Mouse (Mus musculus) C2C12 (cell line): ENCODE measurements around the gene Wscd2. TPM values are rescaled to one million over a fixed set of nuclear protein-coding genes. Genes with fewer than 3 reads are reported as not detected.

Source experiments
- H3K27me3 ChIP-seq: one replicate; pipeline ENCODE4 v1.6.1; 2011; ENCODE audit not compliant: control insufficient read depth, insufficient read depth, insufficient read length
- H3K36me3 ChIP-seq: one replicate; pipeline ENCODE4 v1.6.1; 2011; ENCODE audit not compliant: control insufficient read depth, insufficient read depth
- H3K4me3 ChIP-seq: one replicate; pipeline ENCODE4 v1.5.1; 2011; ENCODE audit warnings: mild to moderate bottlenecking, control low read depth; ENCODE audit not compliant: poor library complexity, insufficient read depth, severe bottlenecking
- H3K79me2 ChIP-seq: one replicate; pipeline ENCODE4 v1.6.1; 2011; ENCODE audit not compliant: control insufficient read depth, insufficient read depth
- H3K79me3 ChIP-seq: one replicate; pipeline ENCODE4 v1.6.1; 2011; ENCODE audit warnings: low read depth, control low read depth
- H3ac ChIP-seq: one replicate; pipeline ENCODE3; 2011; ENCODE audit warnings: low read depth; ENCODE audit not compliant: control insufficient read depth, insufficient read length
- CEBPB ChIP-seq: IDR thresholded peaks from one replicate; pipeline ENCODE4 v1.6.1; 2011; ENCODE audit warnings: low read depth, mild to moderate bottlenecking, control low read depth, moderate library complexity
- CTCF ChIP-seq: IDR thresholded peaks from one replicate; pipeline ENCODE4 v1.5.1; 2011; ENCODE audit not compliant: control insufficient read depth, insufficient read depth, insufficient read length
- FOSL1 ChIP-seq: IDR thresholded peaks from one replicate; pipeline ENCODE4 v1.8.0; 2011; ENCODE audit warnings: mild to moderate bottlenecking, low read length; ENCODE audit not compliant: poor library complexity, insufficient read depth, severe bottlenecking
- MAX ChIP-seq: IDR thresholded peaks from one replicate; pipeline ENCODE4 v1.6.1; 2011; ENCODE audit warnings: mild to moderate bottlenecking, control low read depth
- MYOD1 ChIP-seq: IDR thresholded peaks from one replicate; pipeline ENCODE4 v1.6.1; 2011; ENCODE audit warnings: low read depth; ENCODE audit not compliant: control insufficient read depth, insufficient read length
- MYOG ChIP-seq: IDR thresholded peaks from one replicate; pipeline ENCODE4 v1.6.1; 2011; ENCODE audit not compliant: control insufficient read depth, insufficient read length; ENCODE audit errors: extremely low read depth
- USF1 ChIP-seq: IDR thresholded peaks from one replicate; pipeline ENCODE4 v1.6.1; 2011; ENCODE audit warnings: low read depth, mild to moderate bottlenecking, control low read depth, moderate library complexity
- polyA plus RNA-seq: library from polyadenylated mRNA; unstranded; fragments of >200 nt; fragmentation: generic; extraction: Trizol; gene quantifications from one replicate; pipeline ENCODE4 v1.2.1, GENCODE M21; 2012; ENCODE audit warnings: missing spikeins

Wscd2 gene
- polyA plus RNA-seq, 1 experiment: not detected

DNA sequence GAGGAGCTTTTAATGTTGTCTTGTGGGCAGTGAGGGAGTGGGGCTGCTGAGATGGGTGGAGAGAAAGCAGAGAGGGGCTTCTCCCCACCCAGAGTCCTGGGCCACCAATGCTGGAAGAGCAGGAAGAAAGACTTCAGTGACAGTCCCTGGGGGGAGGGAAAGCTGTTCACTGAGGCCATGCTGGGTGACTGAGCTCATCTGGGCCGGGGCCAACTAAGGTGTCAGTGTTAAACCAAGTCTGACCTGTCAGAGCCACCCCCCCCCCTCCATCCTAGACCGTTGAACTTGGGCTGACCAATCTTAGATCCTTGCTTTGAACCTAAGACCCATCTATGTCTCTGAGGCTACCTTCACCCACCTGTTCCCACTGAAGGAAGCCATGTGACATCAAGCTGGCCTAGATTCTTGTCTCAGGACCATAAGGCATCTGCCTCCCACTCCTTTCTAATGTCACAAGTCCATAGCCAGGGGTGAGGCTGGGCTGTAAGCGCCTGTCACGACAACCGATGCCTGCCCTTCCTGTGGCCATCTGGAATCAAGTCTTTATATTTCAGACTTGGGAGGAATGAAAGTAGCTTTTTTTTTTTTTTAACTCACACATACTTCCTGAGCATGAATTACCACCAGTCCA lies 100.0 kb downstream of the Wscd2 start:
- Histone ChIP-seq H3K79me3 (no peaks in the 10 kb centered on the region), H3K4me3 (no peak overlapping the region), H3K27me3 (no peaks in the 10 kb centered on the region), H3K79me2 (no peaks in the 10 kb centered on the region), H3K36me3 (no peaks in the 10 kb centered on the region), H3ac (no peak overlapping the region)
- TF ChIP-seq FOSL1 (no peak), CEBPB (no peak), MYOG (no peak), MAX (no peak), MYOD1 (no peak), USF1 (no peak), CTCF (no peak)

DNA sequence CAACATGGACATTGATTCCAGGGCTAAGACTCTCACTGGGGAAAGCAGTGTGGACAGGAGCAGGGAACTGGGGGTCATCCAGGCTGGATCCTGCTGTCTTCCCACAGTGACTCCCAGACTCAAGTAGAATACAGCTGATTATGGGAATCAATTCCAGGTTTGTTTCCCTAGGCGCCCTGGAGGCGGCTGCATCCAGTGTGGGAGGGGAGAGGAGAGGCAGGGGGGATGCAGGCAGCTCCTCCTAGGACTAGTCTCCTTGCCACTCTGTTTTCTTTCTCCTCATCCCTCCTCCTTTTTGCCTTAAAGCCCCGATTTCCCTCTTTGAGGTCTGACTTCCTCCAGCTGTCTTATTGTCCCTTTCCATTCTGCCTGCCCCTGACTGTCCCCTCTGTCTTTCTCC lies 101.0 kb downstream of the Wscd2 start:
- no peaks in the 10 kb centered on the region for H3K79me3 ChIP-seq
- no peaks in the 10 kb centered on the region for H3K79me2 ChIP-seq
- no peak overlapping the region for H3ac ChIP-seq
- H3K36me3 ChIP-seq: no peaks in the 10 kb centered on the region
- H3K27me3 ChIP-seq: no peaks in the 10 kb centered on the region
- no peak overlapping the region for H3K4me3 ChIP-seq
- TF ChIP-seq MYOD1 (no peak), CEBPB (no peak), USF1 (no peak)

DNA sequence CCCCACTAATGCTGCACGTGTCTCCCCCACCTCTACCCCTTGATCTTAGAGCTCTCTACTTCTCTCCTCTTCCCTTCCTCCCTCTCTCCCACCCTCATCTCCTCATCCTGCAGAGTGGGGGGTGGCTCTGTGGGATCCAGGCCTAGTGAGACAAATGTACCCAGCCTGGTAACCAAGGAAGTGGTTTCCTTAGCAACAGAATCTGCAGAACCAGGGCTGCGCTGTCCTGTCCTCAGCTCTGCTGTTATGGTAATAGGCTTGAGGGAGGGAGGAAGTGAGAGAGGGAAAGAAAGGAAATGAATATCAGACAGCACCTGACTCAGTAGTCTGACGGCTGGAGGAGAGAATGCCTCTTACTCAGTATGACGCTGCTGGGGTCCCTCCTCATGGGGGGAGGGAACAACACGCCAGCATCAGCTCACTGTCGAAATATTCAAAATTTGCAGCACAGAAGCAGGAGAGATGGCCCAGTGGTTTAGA lies 101.7 kb downstream of the Wscd2 start:
- Histone ChIP-seq H3ac (no peak overlapping the region), H3K79me2 (no peaks in the 10 kb centered on the region), H3K79me3 (no peaks in the 10 kb centered on the region), H3K27me3 (no peaks in the 10 kb centered on the region), H3K4me3 (no peak overlapping the region), H3K36me3 (no peaks in the 10 kb centered on the region)
- TF ChIP-seq MAX: no peak
- TF ChIP-seq MYOD1: no peak
- no peak for TF ChIP-seq USF1
- no peak for TF ChIP-seq CTCF
- no peak for TF ChIP-seq MYOG
- TF ChIP-seq CEBPB: no peak
- no peak for TF ChIP-seq FOSL1

DNA sequence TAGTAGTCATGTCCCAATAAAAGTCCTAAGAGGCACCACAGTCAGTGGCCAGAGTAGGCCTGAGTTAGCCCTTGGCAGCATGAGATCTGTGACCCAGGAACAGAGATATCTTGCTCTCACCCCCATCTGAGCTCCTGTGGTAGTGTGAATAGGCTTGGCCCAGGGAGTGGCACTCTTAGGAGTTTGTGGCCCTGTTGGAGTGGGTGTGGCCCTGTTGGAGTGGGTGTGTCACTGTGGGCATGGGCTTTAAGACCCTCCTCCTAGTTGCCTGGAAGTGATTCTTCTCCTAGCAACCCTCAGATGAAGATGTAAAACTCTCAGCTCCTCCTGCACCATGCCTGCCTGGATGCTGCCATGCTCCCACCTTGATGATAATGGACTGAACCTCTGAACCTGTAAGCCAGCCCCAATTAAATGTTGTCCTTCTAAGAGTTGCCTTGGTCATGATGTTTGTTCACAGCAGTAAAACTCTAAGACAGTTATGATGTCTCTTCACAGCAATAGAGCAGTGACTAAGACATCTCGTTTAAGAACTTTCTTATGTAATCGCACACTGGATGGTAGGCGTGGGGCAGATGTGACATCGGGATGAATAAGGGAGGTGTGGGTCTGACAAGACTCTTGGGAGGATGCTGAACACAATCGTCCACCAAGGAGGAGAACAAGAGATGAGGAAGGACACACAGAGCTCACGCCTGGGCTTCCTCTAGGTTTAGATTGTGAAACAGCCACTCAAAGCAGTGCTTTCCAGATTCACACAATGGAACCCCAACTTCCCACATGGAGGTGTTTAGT lies 104.0 kb downstream of the Wscd2 start:
- Histone ChIP-seq H3K27me3 (no peaks in the 10 kb centered on the region), H3K79me3 (no peaks in the 10 kb centered on the region), H3K4me3 (no peak overlapping the region), H3ac (no peak overlapping the region), H3K79me2 (no peaks in the 10 kb centered on the region), H3K36me3 (no peaks in the 10 kb centered on the region)
- TF ChIP-seq USF1 (no peak), MAX (no peak), CTCF (no peak), CEBPB (no peak), FOSL1 (no peak), MYOD1 (no peak), MYOG (no peak)

DNA sequence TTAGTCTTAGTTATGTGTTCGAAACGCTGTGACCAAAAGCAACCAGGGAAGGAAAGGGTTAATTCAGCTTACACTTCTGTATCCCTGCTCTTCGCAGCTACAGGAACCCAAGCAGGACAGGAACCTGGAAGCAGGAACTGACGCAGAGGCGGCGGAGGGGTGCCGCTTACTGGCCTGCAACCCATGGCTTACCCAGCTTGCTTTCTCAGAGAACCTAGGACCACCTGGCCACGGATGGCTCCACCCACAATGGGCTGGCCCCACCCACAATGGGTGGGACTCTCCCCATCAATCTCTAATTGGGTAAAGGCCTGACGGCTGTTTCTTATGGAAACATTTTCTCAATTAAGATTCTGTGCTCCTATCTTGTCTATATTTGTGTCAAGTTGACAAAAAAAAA lies 106.1 kb downstream of the Wscd2 start:
- Histone ChIP-seq H3ac (no peak overlapping the region), H3K27me3 (no peaks in the 10 kb centered on the region), H3K79me2 (no peaks in the 10 kb centered on the region), H3K36me3 (no peaks in the 10 kb centered on the region), H3K4me3 (no peak overlapping the region), H3K79me3 (no peaks in the 10 kb centered on the region)
- TF ChIP-seq MYOG: no peak
- TF ChIP-seq USF1: no peak
- no peak for TF ChIP-seq MAX
- no peak for TF ChIP-seq CEBPB
- TF ChIP-seq FOSL1: no peak
- TF ChIP-seq CTCF: no peak
- no peak for TF ChIP-seq MYOD1

DNA sequence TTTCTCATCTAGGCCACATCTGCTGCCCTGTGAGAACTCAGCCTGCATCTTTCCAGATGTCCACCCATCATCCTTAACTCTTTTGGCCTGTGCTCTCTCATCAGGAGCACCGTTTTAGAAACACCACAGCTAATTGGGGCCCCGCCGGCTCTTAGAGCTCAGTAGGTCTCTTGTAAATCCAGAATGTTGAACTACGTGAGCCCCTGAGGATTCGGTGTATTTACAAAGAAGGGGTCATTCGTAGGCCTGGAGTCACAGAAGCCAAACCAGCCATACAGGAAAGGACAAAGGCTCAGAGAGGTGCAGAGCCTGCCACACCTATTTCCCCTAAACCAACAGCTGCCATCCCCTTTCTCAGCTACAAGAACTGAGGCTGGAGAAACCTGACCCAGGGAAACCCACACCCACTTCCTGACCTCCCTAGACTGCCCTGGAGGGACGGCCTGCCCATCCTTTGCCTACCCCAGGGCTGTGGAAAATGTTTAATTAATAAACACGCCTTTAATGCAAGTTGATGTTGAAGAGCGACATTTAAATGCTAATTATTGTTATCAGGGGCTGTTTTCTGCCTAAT lies 106.7 kb downstream of the Wscd2 start:
- H3K36me3 ChIP-seq: no peaks in the 10 kb centered on the region
- H3K79me2 ChIP-seq: no peaks in the 10 kb centered on the region
- H3ac ChIP-seq: no peak overlapping the region
- TF ChIP-seq CEBPB (no peak), MYOD1 (no peak), CTCF (no peak), FOSL1 (no peak), USF1 (no peak), MAX (no peak), MYOG (no peak)
- no peaks in the 10 kb centered on the region for H3K79me3 ChIP-seq
- H3K27me3 ChIP-seq: no peaks in the 10 kb centered on the region
- no peak overlapping the region for H3K4me3 ChIP-seq
